Mouse (Mus musculus) megakaryocyte, embryonic 14.5 days (primary cell): Measurements from ENCODE around the gene Pdzd9.

Source experiments
- FLI1 ChIP-seq: IDR thresholded peaks from 2 replicates; pipeline ENCODE4 v1.6.1; 2012; ENCODE audit warnings: low read length, inconsistent platforms, mixed read lengths
- GATA1 ChIP-seq: IDR thresholded peaks from 3 replicates; pipeline ENCODE4 v1.6.1; 2012; ENCODE audit warnings: mixed read lengths, low read length, inconsistent platforms, borderline replicate concordance

- TF ChIP-seq GATA1 (no peak), FLI1 (no peak)
These were observed 49.3 kb downstream of the Pdzd9 start for GRCm38 (mm10) chr7:120620841-120621240.
